Mouse (Mus musculus): ENCODE data around the gene Zbed5.
A peak's percentile ranks its signal among the peaks of the same experiment; 100 is the strongest.
"Not testable (repeated sequence)": the region's sequence is repeated elsewhere in the genome, so short reads cannot be mapped to it uniquely, and the experiment has no call there.

Gene Zbed5

GRCm38 (mm10) chr5:129879888-129880287 is 15.6 kb upstream of the Zbed5 start:
- H3K36me3 ChIP-seq (ENCODE audit: control insufficient read depth, insufficient read depth, low read length, poor library complexity, severe bottlenecking), result peaks cover 14% of the 10 kb centered on the region
- no peak for DNase-seq (ENCODE audit: low read depth, low spot score)
- H3K27me3 ChIP-seq (ENCODE audit: control insufficient read depth, insufficient read depth, low read length, poor library complexity, severe bottlenecking), result no peaks in the 10 kb centered on the region

DNA sequence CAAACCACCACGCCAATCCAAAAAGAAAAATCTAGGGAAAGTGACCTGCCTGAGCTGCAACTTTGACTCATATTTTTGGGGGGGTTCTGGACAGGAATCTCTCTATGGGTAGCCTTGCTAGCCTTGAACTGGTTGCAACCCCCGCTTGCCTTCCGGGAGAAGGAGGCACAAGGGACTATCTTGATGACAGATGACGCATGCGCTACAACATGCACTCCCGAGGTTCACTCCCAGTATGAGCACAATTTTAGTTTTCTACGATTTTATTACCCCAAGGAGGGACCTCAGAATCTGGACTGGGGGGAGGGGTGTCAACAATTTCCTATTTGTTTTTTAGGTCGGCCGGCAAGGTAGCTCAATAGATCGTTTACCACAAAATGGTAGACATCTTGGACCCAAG is 9.3 kb upstream of the Zbed5 start:
- Histone ChIP-seq H3K36me3 (ENCODE audit: control insufficient read depth, insufficient read depth, low read length, poor library complexity, severe bottlenecking) (peaks cover 10% of the 10 kb centered on the region), H3K27me3 (ENCODE audit: control insufficient read depth, insufficient read depth, low read length, poor library complexity, severe bottlenecking) (no peaks in the 10 kb centered on the region)
- no peak for DNase-seq (ENCODE audit: low read depth, low spot score)

DNA sequence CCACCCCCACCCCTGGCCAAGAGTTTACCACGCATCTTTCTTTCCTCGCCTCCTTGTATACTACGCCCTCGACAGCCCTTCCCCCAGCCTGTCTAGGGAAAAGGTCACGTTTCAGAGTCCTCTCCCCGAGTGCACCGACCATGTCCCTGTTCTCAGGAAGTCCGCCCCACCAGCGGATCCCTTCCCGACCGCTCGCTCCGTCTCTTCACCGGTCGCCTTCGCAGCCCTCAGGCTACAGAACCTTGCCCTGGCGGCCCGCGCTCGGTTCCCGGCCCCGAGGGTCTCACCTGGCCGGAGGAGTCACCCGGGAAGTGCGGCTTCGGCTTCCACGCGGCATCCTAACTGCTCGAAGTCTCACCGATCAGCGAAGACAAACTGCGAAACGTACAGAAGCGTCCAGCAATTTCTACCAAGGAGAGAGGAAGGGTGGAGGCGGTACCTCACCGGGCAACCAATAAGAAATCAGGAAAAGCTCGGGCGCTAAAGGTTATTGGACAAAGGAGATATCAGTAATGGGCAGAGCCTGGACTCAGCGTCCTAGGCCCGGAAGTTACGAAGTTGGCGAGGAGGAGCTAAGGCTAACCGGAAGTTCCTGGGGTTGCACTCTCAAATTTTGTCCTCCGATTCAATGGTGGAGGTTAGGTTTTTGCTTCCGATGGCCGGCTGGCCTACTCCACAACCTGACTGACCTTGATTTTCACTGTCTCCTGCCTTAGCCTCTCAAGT is 8.4 kb upstream of the Zbed5 start, which contains the start of gene Chchd2:
Chchd2 (minus strand) TSS at position 560 of the 726 bp plus-strand sequence.
- DNase-seq (ENCODE audit: low read depth, low spot score), result peak; percentile 95
- H3K36me3 ChIP-seq (ENCODE audit: control insufficient read depth, insufficient read depth, low read length, poor library complexity, severe bottlenecking), result peaks cover 6% of the 10 kb centered on the region; the same call in 1 of the 2 replicates

GRCm38 (mm10) chr5:129890390-129890789 is 5.1 kb upstream of the Zbed5 start:
- DNase-seq (ENCODE audit: low read depth, low spot score); H3K36me3 ChIP-seq (ENCODE audit: control insufficient read depth, insufficient read depth, low read length, poor library complexity, severe bottlenecking): not testable (repeated sequence)

More for the DNA sequence above, 8.4 kb upstream of the Zbed5 start, which contains the start of gene Chchd2:
- no peaks in the 10 kb centered on the region for H3K27me3 ChIP-seq (ENCODE audit: control insufficient read depth, insufficient read depth, low read length, poor library complexity, severe bottlenecking)

DNA sequence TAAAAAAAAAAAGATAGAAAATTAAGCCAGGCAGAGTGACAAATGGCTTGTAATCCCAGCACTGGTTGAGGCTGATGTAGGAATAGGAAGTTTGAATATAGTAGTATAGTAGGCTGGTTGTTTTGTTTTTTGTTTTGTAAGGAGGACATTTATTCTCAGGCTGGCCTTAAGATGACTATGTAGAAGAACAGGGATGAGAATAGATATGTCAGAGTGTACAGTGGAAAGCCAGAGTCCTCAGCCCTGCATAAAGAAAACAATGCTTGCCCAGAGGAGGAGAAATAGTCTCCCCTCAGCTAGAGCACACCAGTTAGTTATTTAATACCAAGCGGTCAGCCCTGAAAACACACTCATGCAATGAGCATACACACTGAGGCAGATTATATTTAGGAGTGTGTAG is 2.9 kb downstream of the Zbed5 start, which contains the start of gene Phkg1:
Phkg1 (minus strand) TSS at position 101 of the 400 bp plus-strand sequence.
- Histone ChIP-seq H3K36me3 (ENCODE audit: control insufficient read depth, insufficient read depth, low read length, poor library complexity, severe bottlenecking) (no peaks in the 10 kb centered on the region), H3K27me3 (ENCODE audit: control insufficient read depth, insufficient read depth, low read length, poor library complexity, severe bottlenecking) (no peaks in the 10 kb centered on the region)
- no peak for DNase-seq (ENCODE audit: low read depth, low spot score)

More at GRCm38 (mm10) chr5:129890390-129890789, 5.1 kb upstream of the Zbed5 start:
- H3K27me3 ChIP-seq (ENCODE audit: control insufficient read depth, insufficient read depth, low read length, poor library complexity, severe bottlenecking), result not testable (repeated sequence)

- DNase-seq (ENCODE audit: low read depth, low spot score), result no peak
- Histone ChIP-seq H3K27me3 (ENCODE audit: control insufficient read depth, insufficient read depth, low read length, poor library complexity, severe bottlenecking) (no peaks in the 10 kb centered on the region), H3K36me3 (ENCODE audit: control insufficient read depth, insufficient read depth, low read length, poor library complexity, severe bottlenecking) (no peaks in the 10 kb centered on the region)
Observed at GRCm38 (mm10) chr5:129907775-129908174, 12.3 kb downstream of the Zbed5 start.

GRCm38 (mm10) chr5:129908242-129908965 is 12.9 kb downstream of the Zbed5 start, which contains the start of gene Nupr1l:
TSS of gene Nupr1l (plus strand) at chr5:129908540.
- Histone ChIP-seq H3K36me3 (ENCODE audit: control insufficient read depth, insufficient read depth, low read length, poor library complexity, severe bottlenecking) (no peaks in the 10 kb centered on the region), H3K27me3 (ENCODE audit: control insufficient read depth, insufficient read depth, low read length, poor library complexity, severe bottlenecking) (no peaks in the 10 kb centered on the region)
- peak; percentile 82 for DNase-seq (ENCODE audit: low read depth, low spot score)

- no peaks in the 10 kb centered on the region for H3K36me3 ChIP-seq (ENCODE audit: control insufficient read depth, insufficient read depth, low read length, poor library complexity, severe bottlenecking)
- H3K27me3 ChIP-seq (ENCODE audit: control insufficient read depth, insufficient read depth, low read length, poor library complexity, severe bottlenecking), result no peaks in the 10 kb centered on the region
- no peak for DNase-seq (ENCODE audit: low read depth, low spot score)
Observed at GRCm38 (mm10) chr5:129909147-129909546, 13.6 kb downstream of the Zbed5 start.

- no peak for DNase-seq (ENCODE audit: low read depth, low spot score)
- Histone ChIP-seq H3K36me3 (ENCODE audit: control insufficient read depth, insufficient read depth, low read length, poor library complexity, severe bottlenecking) (no peaks in the 10 kb centered on the region), H3K27me3 (ENCODE audit: control insufficient read depth, insufficient read depth, low read length, poor library complexity, severe bottlenecking) (no peaks in the 10 kb centered on the region)
Observed at GRCm38 (mm10) chr5:129909591-129909990, 14.1 kb downstream of the Zbed5 start.

DNA sequence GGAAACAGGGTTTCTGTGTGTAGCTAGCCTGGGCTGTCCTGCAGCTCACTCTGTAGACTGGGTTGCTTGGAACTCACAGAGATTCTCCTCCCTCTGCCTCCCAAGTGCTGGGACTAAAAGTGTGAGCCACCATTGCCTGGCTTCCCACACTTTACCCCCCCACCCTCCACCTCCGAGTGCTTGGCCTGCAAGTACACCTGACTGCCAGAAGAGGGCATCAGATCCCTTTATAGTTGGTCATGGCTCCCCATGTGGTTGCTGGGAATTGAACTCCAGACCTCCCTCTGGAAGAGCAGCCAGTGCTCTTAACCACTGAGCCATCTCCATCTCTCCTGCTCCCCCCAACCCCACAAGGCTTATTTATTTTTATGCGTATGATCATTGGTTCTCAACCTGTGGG is 18.5 kb downstream of the Zbed5 start:
- peak; percentile 72 for DNase-seq (ENCODE audit: low read depth, low spot score)
- no peaks in the 10 kb centered on the region for H3K27me3 ChIP-seq (ENCODE audit: control insufficient read depth, insufficient read depth, low read length, poor library complexity, severe bottlenecking)

GRCm38 (mm10) chr5:129915491-129915890 is 20.0 kb downstream of the Zbed5 start:
- DNase-seq (ENCODE audit: low read depth, low spot score); H3K27me3 ChIP-seq (ENCODE audit: control insufficient read depth, insufficient read depth, low read length, poor library complexity, severe bottlenecking); H3K36me3 ChIP-seq (ENCODE audit: control insufficient read depth, insufficient read depth, low read length, poor library complexity, severe bottlenecking): not testable (repeated sequence)

More for the DNA sequence above, 18.5 kb downstream of the Zbed5 start:
- H3K36me3 ChIP-seq (ENCODE audit: control insufficient read depth, insufficient read depth, low read length, poor library complexity, severe bottlenecking), result no peaks in the 10 kb centered on the region

GRCm38 (mm10) chr5:129918065-129918651 is 22.6 kb downstream of the Zbed5 start:
- no peaks in the 10 kb centered on the region for H3K27me3 ChIP-seq (ENCODE audit: control insufficient read depth, insufficient read depth, low read length, poor library complexity, severe bottlenecking)
- H3K36me3 ChIP-seq (ENCODE audit: control insufficient read depth, insufficient read depth, low read length, poor library complexity, severe bottlenecking), result no peaks in the 10 kb centered on the region
- no peak for DNase-seq (ENCODE audit: low read depth, low spot score)

- H3K27me3 ChIP-seq (ENCODE audit: control insufficient read depth, insufficient read depth, low read length, poor library complexity, severe bottlenecking), result no peaks in the 10 kb centered on the region
- no peak for DNase-seq (ENCODE audit: low read depth, low spot score)
- H3K36me3 ChIP-seq (ENCODE audit: control insufficient read depth, insufficient read depth, low read length, poor library complexity, severe bottlenecking), result no peaks in the 10 kb centered on the region
Observed at GRCm38 (mm10) chr5:129918752-129919151, 23.2 kb downstream of the Zbed5 start.

DNA sequence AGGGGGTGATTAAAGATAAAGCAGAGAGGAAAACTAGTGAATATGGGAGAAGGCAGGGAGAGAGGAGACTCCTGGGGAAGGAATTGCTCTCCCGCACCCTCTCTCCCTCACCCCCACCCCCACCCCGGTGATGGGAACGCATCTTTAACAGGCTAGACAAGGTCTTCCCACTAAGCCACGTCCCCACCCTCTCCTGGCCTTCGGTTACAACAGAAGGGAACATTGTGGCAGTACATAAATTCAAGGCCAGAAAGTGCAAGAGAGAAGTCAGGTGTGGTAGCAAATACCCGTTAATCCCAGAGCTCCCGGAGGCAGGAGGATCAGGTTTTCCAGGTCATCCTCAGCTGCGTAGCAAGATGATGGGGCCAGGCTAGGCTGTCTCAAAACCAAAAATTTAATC is 23.8 kb downstream of the Zbed5 start:
- Histone ChIP-seq H3K36me3 (ENCODE audit: control insufficient read depth, insufficient read depth, low read length, poor library complexity, severe bottlenecking) (no peaks in the 10 kb centered on the region), H3K27me3 (ENCODE audit: control insufficient read depth, insufficient read depth, low read length, poor library complexity, severe bottlenecking) (no peaks in the 10 kb centered on the region)
- DNase-seq (ENCODE audit: low read depth, low spot score), result no peak

DNA sequence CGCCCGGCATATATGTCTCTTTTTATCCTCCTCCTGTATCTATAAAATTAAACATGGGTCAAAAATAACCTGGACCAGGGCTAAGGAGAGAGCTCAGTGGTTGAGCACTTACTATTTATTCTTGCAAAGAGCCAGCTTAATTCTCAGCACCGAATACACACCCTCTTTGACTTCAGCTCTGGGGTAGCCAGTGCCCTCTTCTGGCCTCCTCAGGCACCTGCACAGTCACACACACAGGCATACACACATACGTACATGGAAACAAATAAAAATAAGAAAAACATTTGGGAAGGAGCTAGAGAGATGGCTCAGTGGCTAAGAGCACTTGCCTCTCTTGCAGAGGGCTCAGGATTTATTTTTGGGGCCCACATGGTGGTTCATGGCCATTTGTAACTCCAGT is 26.4 kb downstream of the Zbed5 start:
- Histone ChIP-seq H3K36me3 (ENCODE audit: control insufficient read depth, insufficient read depth, low read length, poor library complexity, severe bottlenecking) (no peaks in the 10 kb centered on the region), H3K27me3 (ENCODE audit: control insufficient read depth, insufficient read depth, low read length, poor library complexity, severe bottlenecking) (no peaks in the 10 kb centered on the region)
- DNase-seq (ENCODE audit: low read depth, low spot score), result no peak
